Mouse (Mus musculus) T-helper 2 cell (primary cell): ENCODE data around the gene Gm5800.
"Not testable (repeated sequence)": the region's sequence is repeated elsewhere in the genome, so short reads cannot be mapped to it uniquely, and the experiment has no call there.

Experiments
- in situ Hi-C: fragments of 300-600 bp; cut with MboI, MseI; formaldehyde crosslinking; loops from one replicate; pipeline ENCODE4 v1.15.1; 2025; ENCODE audit warnings: high pct_unique_total_duplicates

Gene Gm5800

GRCm38 (mm10) chr14:51717083-51717482 lies at the start of gene Gm5800:
TSS of gene Gm5800 (minus strand) at chr14:51717183.
- in situ Hi-C loops, result no loop called here

GRCm38 (mm10) chr14:51755944-51756343 lies 39.0 kb upstream of the Gm5800 start:
- in situ Hi-C loops, result no loop called here

GRCm38 (mm10) chr14:51740347-51741170 lies 23.6 kb upstream of the Gm5800 start:
- in situ Hi-C loops, result no loop called here

GRCm38 (mm10) chr14:51739150-51739993 lies 22.4 kb upstream of the Gm5800 start:
- in situ Hi-C loops, result no loop called here

GRCm38 (mm10) chr14:51738411-51739149 lies 21.6 kb upstream of the Gm5800 start:
- in situ Hi-C loops, result no loop called here

GRCm38 (mm10) chr14:51737967-51738366 lies 21.0 kb upstream of the Gm5800 start:
- in situ Hi-C loops, result no loop called here

- in situ Hi-C loops, result not testable (repeated sequence)
These were observed 21.6 kb downstream of the Gm5800 start, which contains the start of gene Gm17079 for GRCm38 (mm10) chr14:51695368-51695767. TSS of gene Gm17079 (minus strand) at chr14:51695468.

GRCm38 (mm10) chr14:51677269-51677668 lies 39.7 kb downstream of the Gm5800 start:
- in situ Hi-C loops, result no loop called here
